Mouse (Mus musculus): ENCODE results near the gene Tagln2. TPM values are rescaled to one million over a fixed set of nuclear protein-coding genes. Genes with fewer than 3 reads are reported as not detected.

The Tagln2 gene
- polyA plus RNA-seq, 1 experiment from 2014 or later: 53.2 TPM

DNA sequence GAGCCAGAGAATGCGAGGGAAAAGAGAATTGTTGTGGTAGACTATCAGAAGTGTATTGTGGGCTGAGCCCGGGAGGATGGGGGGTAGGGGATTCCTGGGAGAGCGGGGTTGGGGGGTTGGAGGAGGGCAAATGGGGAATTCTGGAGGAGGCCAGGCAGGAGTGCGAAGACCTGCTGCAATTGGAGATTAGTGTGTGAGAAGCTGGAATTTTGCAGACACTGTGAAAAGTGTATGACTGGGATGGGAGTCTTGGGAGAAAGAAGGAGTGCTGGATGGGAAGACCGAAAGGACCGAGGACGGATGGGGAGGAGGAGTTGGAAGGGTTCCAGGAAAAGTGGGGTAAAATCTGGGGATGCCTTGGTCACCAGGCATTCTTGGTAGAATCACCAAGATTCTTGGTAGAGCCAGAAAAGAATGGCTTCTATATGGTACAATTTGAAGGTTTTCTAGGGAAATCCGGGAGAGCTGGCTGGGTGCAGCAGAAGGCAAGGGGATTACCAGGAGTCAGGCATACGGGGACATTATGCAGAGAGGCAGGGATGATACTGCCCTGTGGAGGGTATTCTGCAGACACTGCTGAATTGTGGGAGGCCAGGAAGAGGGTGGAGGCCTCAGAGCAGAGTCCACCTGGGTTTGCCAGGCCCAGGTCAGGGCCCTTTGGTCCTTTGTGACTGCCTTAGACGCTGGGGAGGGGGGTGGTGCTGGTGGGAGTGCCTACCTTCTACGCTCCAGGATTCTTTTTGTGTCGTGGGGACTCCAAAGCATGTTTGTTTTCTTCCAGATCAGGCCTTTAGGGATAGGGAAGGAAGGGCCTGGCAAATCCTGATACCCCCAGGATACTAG, 17.1 kb upstream of the Tagln2 start:
- H3K9me3 ChIP-seq (replicated peaks): no peaks in the 10 kb centered on the region
- no peaks in the 10 kb centered on the region; the same call in 1 of the 2 replicates for H3K27me3 ChIP-seq
- peak overlapping the region; percentile 71 for H3K4me3 ChIP-seq
- H3K9ac ChIP-seq: peak overlapping the region; percentile 80
- peak overlapping the region; percentile 68 for H3K27ac ChIP-seq
- peak; percentile 26 for ATAC-seq (ENCODE audit: low FRiP score)
- peaks cover 47% of the 10 kb centered on the region for H3K4me1 ChIP-seq
- 1% methylated on average over 12 of the region's 12 CpGs for WGBS
- peak overlapping the region; percentile 79 for H3K4me2 ChIP-seq (replicated peaks)
- peaks cover 6% of the 10 kb centered on the region; the same call in 1 of the 2 replicates for H3K36me3 ChIP-seq

DNA sequence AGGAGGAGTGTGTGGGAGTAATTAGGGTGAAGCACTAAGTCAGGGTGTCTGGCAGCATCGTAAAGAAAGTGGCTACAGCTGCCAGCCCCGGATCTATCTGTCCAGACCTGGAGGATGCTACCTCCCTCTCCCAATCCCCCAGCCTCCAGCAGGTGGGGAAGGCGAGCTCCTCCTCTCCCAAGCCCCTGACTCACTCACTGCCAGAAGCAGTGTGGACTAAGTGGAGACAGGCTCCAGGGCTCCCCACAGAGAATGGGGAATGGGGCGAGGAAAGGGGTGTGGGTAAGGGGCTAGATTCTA, 16.5 kb upstream of the Tagln2 start:
- Histone ChIP-seq H3K4me2 (replicated peaks) (peak overlapping the region; percentile 79), H3K27me3 (no peaks in the 10 kb centered on the region; the same call in 1 of the 2 replicates), H3K4me1 (peaks cover 47% of the 10 kb centered on the region), H3K27ac (peak overlapping the region; percentile 68), H3K9me3 (replicated peaks) (no peaks in the 10 kb centered on the region), H3K9ac (peak overlapping the region; percentile 80), H3K36me3 (peaks cover 6% of the 10 kb centered on the region; the same call in 1 of the 2 replicates), H3K4me3 (peak overlapping the region; percentile 71)
- 20% methylated on average over 4 of the region's 4 CpGs for WGBS
- 0 out of 2 replicates have a peak, but pooled peaks have one; percentile 7 for ATAC-seq (ENCODE audit: low FRiP score)

DNA sequence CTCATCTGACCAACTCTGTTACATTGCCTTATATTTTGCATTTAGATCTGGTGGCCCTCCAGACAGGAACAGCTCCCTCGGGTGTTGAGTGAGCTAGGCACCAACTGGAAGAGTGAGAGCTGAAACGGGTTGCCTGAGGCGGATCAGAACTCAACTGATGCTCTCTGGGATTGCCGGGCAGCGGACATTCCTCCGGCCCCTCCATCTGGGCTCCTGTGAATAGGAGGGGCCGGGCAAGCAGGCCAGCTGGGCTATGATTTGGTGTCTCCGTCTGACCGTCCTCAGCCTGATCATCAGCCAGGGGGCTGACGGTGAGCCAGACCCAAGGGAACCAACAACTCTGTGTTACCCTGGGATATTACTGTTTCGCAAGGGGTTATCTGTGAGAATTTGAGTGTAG, 15.6 kb upstream of the Tagln2 start:
- Histone ChIP-seq H3K27me3 (no peaks in the 10 kb centered on the region; the same call in 1 of the 2 replicates), H3K9me3 (replicated peaks) (no peaks in the 10 kb centered on the region), H3K4me3 (peak overlapping the region; percentile 71), H3K9ac (peak overlapping the region; percentile 80), H3K27ac (peak overlapping the region; percentile 40), H3K4me2 (replicated peaks) (peak overlapping the region; percentile 79), H3K4me1 (peaks cover 51% of the 10 kb centered on the region), H3K36me3 (peaks cover 13% of the 10 kb centered on the region)
- 25% methylated on average over 11 of the region's 11 CpGs for WGBS
- no peak for ATAC-seq (ENCODE audit: low FRiP score)

DNA sequence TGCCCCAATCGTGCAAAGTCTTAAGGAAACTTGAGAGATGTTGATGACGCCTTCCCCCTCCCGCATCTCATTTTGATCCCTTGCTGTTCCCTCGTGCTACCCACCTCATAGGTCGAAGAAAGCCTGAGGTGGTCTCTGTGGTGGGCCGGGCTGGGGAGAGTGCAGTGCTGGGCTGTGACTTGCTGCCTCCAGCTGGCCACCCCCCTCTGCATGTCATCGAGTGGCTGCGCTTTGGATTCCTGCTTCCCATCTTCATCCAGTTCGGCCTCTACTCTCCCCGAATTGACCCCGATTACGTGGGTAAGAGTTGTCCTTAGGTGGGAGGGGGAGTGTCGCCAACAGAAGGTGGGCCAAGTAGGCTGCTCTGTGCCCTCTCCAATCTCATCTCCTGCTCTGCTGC, 15.2 kb upstream of the Tagln2 start:
- WGBS: 56% methylated on average over 13 of the region's 13 CpGs
- no peaks in the 10 kb centered on the region; the same call in 1 of the 2 replicates for H3K27me3 ChIP-seq
- peaks cover 17% of the 10 kb centered on the region for H3K36me3 ChIP-seq
- H3K9ac ChIP-seq: peak overlapping the region; percentile 80
- H3K4me2 ChIP-seq (replicated peaks): peak overlapping the region; percentile 79
- peak overlapping the region; percentile 40 for H3K27ac ChIP-seq
- no peak for ATAC-seq (ENCODE audit: low FRiP score)
- no peaks in the 10 kb centered on the region for H3K9me3 ChIP-seq (replicated peaks)
- peaks cover 51% of the 10 kb centered on the region for H3K4me1 ChIP-seq
- H3K4me3 ChIP-seq: peak overlapping the region; percentile 71

DNA sequence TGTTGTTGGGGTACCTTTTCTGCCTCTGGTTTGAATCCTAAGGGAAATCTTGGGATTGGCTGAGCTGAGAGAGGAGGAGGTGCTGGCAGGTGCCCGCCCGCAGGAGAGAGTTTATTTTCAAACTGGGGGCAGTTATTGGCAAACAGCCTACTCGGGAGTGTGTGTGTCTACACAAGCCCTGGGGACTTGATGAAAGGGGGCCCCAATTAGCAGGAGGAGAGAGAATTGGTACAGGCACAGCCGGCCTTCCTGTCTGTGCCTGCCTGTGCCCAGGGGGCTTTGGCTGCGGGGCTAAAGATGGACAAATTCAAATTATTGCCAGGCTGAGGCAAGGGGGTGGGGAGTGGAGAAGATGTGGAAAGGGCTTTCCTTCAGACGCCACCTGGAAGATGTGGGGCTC, 14.0 kb upstream of the Tagln2 start:
- peak overlapping the region; percentile 79 for H3K4me2 ChIP-seq (replicated peaks)
- no peak for ATAC-seq (ENCODE audit: low FRiP score)
- no peaks in the 10 kb centered on the region; the same call in 1 of the 2 replicates for H3K27me3 ChIP-seq
- peaks cover 57% of the 10 kb centered on the region for H3K4me1 ChIP-seq
- 27% methylated on average over 6 of the region's 6 CpGs for WGBS
- H3K36me3 ChIP-seq: peaks cover 21% of the 10 kb centered on the region
- H3K9ac ChIP-seq: peak overlapping the region; percentile 80; the same call in 1 of the 2 replicates
- H3K4me3 ChIP-seq: peak overlapping the region; percentile 71
- peak overlapping the region; percentile 31; the same call in 1 of the 2 replicates for H3K27ac ChIP-seq
- no peaks in the 10 kb centered on the region for H3K9me3 ChIP-seq (replicated peaks)

DNA sequence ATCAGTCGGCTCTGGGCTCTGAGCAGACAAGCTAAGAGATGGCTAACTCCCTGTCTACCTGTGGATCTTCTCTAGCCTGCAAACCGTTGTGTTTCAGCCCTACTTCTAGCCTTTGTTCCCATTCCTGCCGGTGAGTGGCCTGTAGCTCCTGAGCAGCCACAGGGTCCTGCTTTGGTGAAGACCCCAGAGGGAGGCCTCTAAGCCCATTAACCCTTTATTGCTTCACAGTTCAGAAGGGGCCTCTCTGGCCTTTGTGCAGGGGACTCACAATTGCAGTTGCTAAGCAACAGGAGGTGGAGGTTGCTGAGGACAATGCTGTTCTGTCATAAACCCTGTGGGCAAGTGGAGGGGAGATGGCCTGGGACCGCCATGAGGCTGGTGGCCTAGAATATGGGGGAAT, 13.6 kb upstream of the Tagln2 start:
- peak overlapping the region; percentile 80; the same call in 1 of the 2 replicates for H3K9ac ChIP-seq
- H3K4me1 ChIP-seq: peaks cover 57% of the 10 kb centered on the region
- ATAC-seq (ENCODE audit: low FRiP score): no peak
- H3K9me3 ChIP-seq (replicated peaks): no peaks in the 10 kb centered on the region
- H3K27ac ChIP-seq: peak overlapping the region; percentile 31; the same call in 1 of the 2 replicates
- WGBS: 14% methylated on average over 4 of the region's 4 CpGs
- H3K27me3 ChIP-seq: no peaks in the 10 kb centered on the region
- H3K36me3 ChIP-seq: peaks cover 25% of the 10 kb centered on the region
- peak overlapping the region; percentile 79 for H3K4me2 ChIP-seq (replicated peaks)
- peak overlapping the region; percentile 71 for H3K4me3 ChIP-seq

DNA sequence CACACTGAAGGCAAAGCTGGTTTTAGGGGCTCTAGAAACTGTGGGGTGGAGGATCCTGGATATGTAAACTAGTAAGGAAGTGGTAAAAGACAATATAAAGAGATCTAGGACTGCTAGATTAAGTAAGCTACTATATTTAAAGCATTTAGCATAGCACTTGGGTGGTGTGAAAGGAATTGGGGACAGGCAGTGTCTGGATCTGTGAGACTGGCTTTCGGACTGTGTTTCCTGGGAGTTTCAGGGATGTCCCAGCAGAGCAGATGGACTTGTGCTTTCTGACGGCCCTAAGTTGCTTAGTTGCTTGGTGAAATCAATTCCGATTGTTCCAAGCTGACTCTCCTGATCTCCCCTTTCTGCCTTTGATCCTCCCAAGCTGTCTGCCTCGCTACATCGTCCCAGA, 13.2 kb upstream of the Tagln2 start:
- H3K36me3 ChIP-seq: peaks cover 29% of the 10 kb centered on the region
- peak overlapping the region; percentile 79 for H3K4me2 ChIP-seq (replicated peaks)
- peak overlapping the region; percentile 80; the same call in 1 of the 2 replicates for H3K9ac ChIP-seq
- H3K9me3 ChIP-seq (replicated peaks): no peaks in the 10 kb centered on the region
- peak overlapping the region; percentile 71; the same call in 1 of the 2 replicates for H3K4me3 ChIP-seq
- WGBS: 34% methylated on average over 5 of the region's 5 CpGs
- no peak for ATAC-seq (ENCODE audit: low FRiP score)
- no peaks in the 10 kb centered on the region for H3K27me3 ChIP-seq
- H3K27ac ChIP-seq: no peak overlapping the region
- H3K4me1 ChIP-seq: peaks cover 57% of the 10 kb centered on the region

DNA sequence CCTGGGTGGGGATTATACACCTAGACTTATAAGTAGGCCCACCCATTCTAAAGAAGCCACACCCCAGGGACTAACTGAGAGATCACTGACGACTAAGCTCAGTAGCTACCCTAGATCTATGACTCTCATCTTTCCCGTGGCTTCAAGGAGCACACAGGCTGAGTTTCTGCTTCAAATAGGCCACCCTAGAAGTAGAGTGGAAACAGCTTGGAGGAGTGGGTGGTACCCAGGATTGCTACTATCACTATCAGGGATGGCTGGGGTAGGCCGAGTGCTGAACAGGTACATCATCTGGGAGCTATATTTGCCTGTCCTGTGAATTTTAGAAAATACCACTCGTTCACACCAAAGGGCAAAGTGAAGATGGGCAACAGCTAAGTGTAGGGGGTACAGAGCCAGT, 12.0 kb upstream of the Tagln2 start:
- Histone ChIP-seq H3K4me2 (replicated peaks) (no peak overlapping the region), H3K27me3 (no peaks in the 10 kb centered on the region), H3K4me3 (no peak overlapping the region), H3K9me3 (replicated peaks) (no peaks in the 10 kb centered on the region), H3K36me3 (peaks cover 37% of the 10 kb centered on the region), H3K9ac (0 out of 2 replicates have a peak overlapping the region, but pooled peaks have one; percentile 23), H3K4me1 (peaks cover 56% of the 10 kb centered on the region), H3K27ac (no peak overlapping the region)
- WGBS: 84% methylated on average over 4 of the region's 4 CpGs
- ATAC-seq (ENCODE audit: low FRiP score): no peak

DNA sequence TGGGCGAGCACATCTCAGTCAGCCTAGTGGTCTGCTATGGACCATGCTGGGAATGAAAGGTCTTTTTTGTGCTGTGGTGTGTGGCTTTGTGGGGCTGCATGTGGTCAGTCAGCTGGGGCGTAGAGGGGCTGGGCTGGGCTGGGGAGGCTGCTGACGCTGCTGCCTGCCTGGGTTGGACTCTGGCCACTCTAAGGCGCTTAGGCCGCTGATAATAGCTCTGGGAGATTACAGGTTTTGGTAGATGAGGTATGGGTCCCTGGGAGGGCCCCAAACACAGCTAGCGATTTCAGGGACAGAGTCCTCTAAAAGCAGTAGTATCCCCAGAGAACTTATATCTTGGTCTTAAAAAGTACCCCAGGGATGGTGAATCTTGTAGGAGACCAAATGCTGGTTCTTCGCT, 11.0 kb upstream of the Tagln2 start:
- Histone ChIP-seq H3K4me1 (peaks cover 46% of the 10 kb centered on the region), H3K9ac (no peak overlapping the region), H3K27ac (no peak overlapping the region), H3K4me3 (no peak overlapping the region), H3K36me3 (peaks cover 45% of the 10 kb centered on the region), H3K9me3 (replicated peaks) (no peaks in the 10 kb centered on the region), H3K27me3 (no peaks in the 10 kb centered on the region), H3K4me2 (replicated peaks) (no peak overlapping the region)
- no peak for ATAC-seq (ENCODE audit: low FRiP score)
- WGBS: 80% methylated on average over 7 of the region's 7 CpGs

DNA sequence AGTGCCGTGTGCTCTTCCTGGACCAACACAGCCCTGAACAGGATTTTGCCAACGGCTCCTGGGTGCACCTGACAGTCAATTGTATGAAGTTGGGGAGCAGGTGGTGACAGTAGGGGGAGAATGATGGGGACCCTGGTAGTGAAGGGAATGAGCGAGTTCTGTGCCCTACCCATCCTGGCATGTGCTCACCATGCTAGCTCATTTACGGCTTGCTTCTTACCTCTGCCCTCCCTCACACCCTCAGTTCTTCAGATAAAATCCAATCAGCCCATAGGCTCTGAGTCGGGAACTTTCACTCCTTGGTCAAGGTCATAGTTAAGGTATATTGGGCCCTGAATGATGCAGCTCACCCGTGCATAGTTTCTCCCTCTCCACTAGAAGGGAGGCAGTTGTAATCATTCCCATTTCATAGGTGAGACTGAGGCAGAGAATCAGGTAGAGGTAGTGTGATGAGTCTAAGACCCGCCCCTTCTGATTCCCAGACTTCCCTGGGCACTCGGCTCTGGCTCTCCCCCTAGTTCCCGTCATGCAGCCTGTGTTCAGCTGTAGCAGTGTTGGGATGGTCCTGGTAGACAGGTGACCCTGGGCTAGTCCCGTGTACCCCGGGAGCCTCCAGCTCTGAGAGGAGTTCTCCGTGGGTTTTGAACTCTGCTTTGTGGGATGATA, 10.1 kb upstream of the Tagln2 start:
- 63% methylated on average over 12 of the region's 12 CpGs for WGBS
- Histone ChIP-seq H3K9me3 (replicated peaks) (no peaks in the 10 kb centered on the region), H3K4me1 (peaks cover 38% of the 10 kb centered on the region), H3K36me3 (peaks cover 53% of the 10 kb centered on the region), H3K27me3 (no peaks in the 10 kb centered on the region), H3K9ac (peak overlapping the region; percentile 32; the same call in 1 of the 2 replicates), H3K4me3 (peak overlapping the region; percentile 16; the same call in 1 of the 2 replicates), H3K27ac (no peak overlapping the region), H3K4me2 (replicated peaks) (peak overlapping the region; percentile 37)
- peak; percentile 17 for ATAC-seq (ENCODE audit: low FRiP score)

DNA sequence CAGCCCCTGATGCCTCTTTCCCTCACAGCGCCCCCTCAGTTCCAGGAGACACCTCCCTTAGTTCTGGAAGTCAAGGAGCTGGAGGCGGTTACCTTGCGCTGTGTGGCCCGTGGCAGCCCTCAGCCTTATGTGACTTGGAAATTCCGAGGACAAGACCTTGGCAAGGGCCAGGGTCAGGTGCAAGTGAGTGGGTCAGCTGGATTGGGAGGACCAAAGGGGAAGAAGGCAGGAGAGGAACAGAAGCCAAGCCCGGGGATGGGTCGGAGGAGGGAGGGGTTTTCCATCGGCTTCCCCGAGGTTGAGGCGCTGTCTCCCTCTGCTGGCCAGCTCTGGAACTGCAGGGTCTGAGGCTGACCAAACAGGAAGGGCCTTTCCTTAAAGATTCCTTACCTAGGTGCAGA, 9.6 kb upstream of the Tagln2 start:
- Histone ChIP-seq H3K36me3 (peaks cover 58% of the 10 kb centered on the region), H3K4me1 (peaks cover 32% of the 10 kb centered on the region), H3K9ac (peak overlapping the region; percentile 32; the same call in 1 of the 2 replicates), H3K4me2 (replicated peaks) (peak overlapping the region; percentile 37), H3K9me3 (replicated peaks) (no peaks in the 10 kb centered on the region), H3K27ac (no peak overlapping the region), H3K4me3 (peak overlapping the region; percentile 16; the same call in 1 of the 2 replicates), H3K27me3 (no peaks in the 10 kb centered on the region)
- ATAC-seq (ENCODE audit: low FRiP score): peak; percentile 33
- 13% methylated on average over 10 of the region's 10 CpGs for WGBS

DNA sequence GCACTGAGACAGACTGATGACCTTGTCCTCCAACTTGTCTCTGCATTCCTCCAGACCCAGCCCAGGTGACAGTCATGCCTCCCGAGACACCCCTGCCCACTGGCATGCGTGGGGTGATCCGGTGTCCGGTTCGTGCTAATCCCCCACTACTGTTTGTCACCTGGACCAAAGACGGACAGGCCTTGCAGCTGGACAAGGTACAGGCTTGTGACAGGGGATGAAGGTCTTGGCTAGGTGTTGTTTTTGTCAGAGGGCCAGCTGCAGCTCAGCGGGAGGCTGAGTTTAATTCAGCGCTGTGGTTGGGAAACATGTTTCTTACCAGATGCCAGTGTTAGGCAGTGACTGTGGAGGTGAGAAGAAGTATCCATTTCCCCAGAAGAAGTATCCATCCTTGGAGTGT, 7.8 kb upstream of the Tagln2 start:
- no peak overlapping the region for H3K4me3 ChIP-seq
- H3K4me2 ChIP-seq (replicated peaks): no peak overlapping the region
- no peak overlapping the region for H3K27ac ChIP-seq
- H3K9me3 ChIP-seq (replicated peaks): no peaks in the 10 kb centered on the region
- H3K4me1 ChIP-seq: peaks cover 14% of the 10 kb centered on the region
- H3K27me3 ChIP-seq: no peaks in the 10 kb centered on the region
- peaks cover 76% of the 10 kb centered on the region for H3K36me3 ChIP-seq
- no peak for ATAC-seq (ENCODE audit: low FRiP score)
- no peak overlapping the region for H3K9ac ChIP-seq
- WGBS: 84% methylated on average over 8 of the region's 8 CpGs
